Mouse (Mus musculus): ENCODE measurements around the gene Tst. TPM values are rescaled to one million over a fixed set of nuclear protein-coding genes. Genes with fewer than 3 reads are reported as not detected.

The Tst gene
- polyA plus RNA-seq (2014; fragmentation: Nextera tagmentation; extraction: Ambion mirVana): 10.4 and 11.9 TPM in 2 replicates

DNA sequence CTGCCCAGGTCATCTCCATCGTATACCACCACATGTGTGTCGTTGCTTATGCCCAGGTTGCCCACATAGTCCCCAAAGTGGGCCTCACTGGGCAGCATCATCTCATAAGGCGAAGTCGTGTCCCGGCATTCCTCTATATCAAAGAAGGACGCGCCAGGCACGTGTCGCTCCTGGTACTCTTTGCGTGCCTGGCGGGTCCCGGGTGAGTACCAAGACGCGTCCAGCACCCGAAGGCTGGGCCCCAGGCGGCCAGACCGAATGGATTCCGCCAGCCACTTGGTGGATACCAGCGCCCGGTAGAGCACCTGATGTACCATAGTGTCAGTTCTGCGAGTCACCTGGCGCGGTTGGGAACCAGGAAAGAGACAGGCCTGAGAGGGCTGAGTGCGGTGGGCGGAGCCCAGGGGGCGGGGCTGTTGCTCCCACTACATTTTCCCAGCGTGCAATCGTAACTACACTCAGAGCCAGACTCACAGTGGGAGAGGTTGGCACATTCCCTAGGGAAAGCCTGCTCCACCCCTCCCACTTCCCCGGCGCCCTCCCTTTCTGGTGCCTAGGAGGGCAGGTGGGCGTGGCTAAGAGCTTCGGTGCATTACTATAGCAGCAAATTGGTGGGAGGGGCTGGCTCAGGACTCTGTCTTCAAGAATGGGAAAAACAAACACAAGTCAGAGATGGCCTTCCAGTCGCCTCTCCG lies at the start of gene Tst:
Gene Tst, minus strand, starts transcription at position 391 of the 695 bp plus-strand sequence.
- peaks cover 13% of the 10 kb centered on the region for H3K4me1 ChIP-seq (replicated peaks; ENCODE audit: control insufficient read depth, insufficient read depth, low read length)
- peak within 1 kb of the TSS; percentile 60 for H3K4me3 ChIP-seq (ENCODE audit: low read depth, low read length)
- H3K9me3 ChIP-seq (ENCODE audit: control insufficient read depth, low read length): no peaks in the 10 kb centered on the region
- peak; percentile 80 for ATAC-seq (replicated peaks; ENCODE audit: low FRiP score)
- no peaks in the 10 kb centered on the region for H3K36me3 ChIP-seq (ENCODE audit: control insufficient read depth, insufficient read depth, low read length)
- 2% methylated on average over 34 of the region's 34 CpGs for WGBS
- H3K9ac ChIP-seq (ENCODE audit: low read length): peak within 1 kb of the TSS; percentile 80
- H3K4me2 ChIP-seq (ENCODE audit: low read depth, low read length, severe bottlenecking): peak within 1 kb of the TSS; percentile 89
- peak within 1 kb of the TSS; percentile 93 for H3K27ac ChIP-seq (ENCODE audit: low read depth, low read length)
- peak; percentile 89 for DNase-seq (ENCODE audit: low spot score)
- H3K27me3 ChIP-seq (ENCODE audit: control insufficient read depth, insufficient read depth, low read length): peaks cover 14% of the 10 kb centered on the region

DNA sequence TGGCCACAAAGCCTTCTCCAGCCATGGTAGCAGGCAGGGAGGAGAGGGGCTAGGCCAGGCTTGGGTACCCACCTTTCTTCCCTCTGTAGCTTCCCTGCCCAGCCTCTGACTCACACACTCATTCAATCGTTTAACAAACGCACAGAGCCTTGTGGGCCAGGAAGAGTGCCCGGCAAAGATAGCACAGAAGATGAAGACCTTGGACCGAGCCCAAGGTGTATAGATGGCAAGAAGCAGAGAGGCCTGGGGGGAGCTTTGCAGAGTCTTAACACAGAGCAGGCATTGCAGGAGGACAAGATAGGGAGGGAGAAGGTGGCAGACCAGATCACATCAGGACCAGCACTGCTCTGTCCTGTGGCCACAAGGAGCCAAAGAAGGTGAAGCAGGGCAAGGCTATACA lies 49.5 kb upstream of the Tst start:
- WGBS: 79% methylated on average over 4 of the region's 4 CpGs

DNA sequence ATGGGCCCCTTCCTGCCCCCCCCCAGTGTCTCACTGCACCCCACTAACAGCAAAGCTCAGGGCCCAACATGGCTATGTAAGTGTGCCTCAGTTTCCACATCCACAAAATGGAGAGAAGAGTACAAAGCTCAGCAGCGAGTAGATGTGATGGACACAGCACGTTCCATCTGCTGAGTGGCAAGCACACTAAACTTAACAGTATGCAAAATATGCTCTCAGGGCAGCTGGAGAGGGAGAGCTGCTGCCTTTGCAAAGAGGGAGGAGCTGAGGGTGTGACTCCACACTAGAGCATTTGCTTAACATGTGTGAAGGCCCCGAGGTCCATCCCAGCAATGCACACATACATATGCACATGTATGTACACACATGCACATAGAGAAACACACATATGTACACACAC lies 47.2 kb upstream of the Tst start:
- Histone ChIP-seq H3K27ac (ENCODE audit: low read depth, low read length) (no peak overlapping the region), H3K9me3 (ENCODE audit: control insufficient read depth, low read length) (no peaks in the 10 kb centered on the region), H3K36me3 (ENCODE audit: control insufficient read depth, insufficient read depth, low read length) (no peaks in the 10 kb centered on the region), H3K4me2 (ENCODE audit: low read depth, low read length, severe bottlenecking) (no peak overlapping the region), H3K27me3 (ENCODE audit: control insufficient read depth, insufficient read depth, low read length) (no peaks in the 10 kb centered on the region), H3K4me1 (replicated peaks; ENCODE audit: control insufficient read depth, insufficient read depth, low read length) (peaks cover 6% of the 10 kb centered on the region; the same call in 1 of the 2 replicates), H3K4me3 (ENCODE audit: low read depth, low read length) (no peak overlapping the region), H3K9ac (ENCODE audit: low read length) (no peak overlapping the region)
- DNase-seq (ENCODE audit: low spot score) (no peak), ATAC-seq (replicated peaks; ENCODE audit: low FRiP score) (no peak)
- WGBS: 85% methylated on average over 3 of the region's 3 CpGs

More for the DNA sequence above, 49.5 kb upstream of the Tst start:
- Histone ChIP-seq H3K27ac (ENCODE audit: low read depth, low read length) (no peak overlapping the region), H3K4me2 (ENCODE audit: low read depth, low read length, severe bottlenecking) (no peak overlapping the region), H3K9ac (ENCODE audit: low read length) (no peak overlapping the region), H3K9me3 (ENCODE audit: control insufficient read depth, low read length) (no peaks in the 10 kb centered on the region), H3K27me3 (ENCODE audit: control insufficient read depth, insufficient read depth, low read length) (no peaks in the 10 kb centered on the region), H3K36me3 (ENCODE audit: control insufficient read depth, insufficient read depth, low read length) (no peaks in the 10 kb centered on the region), H3K4me3 (ENCODE audit: low read depth, low read length) (no peak overlapping the region), H3K4me1 (replicated peaks; ENCODE audit: control insufficient read depth, insufficient read depth, low read length) (peaks cover 2% of the 10 kb centered on the region; the same call in 1 of the 2 replicates)
- DNase-seq (ENCODE audit: low spot score): no peak
- ATAC-seq (replicated peaks; ENCODE audit: low FRiP score): no peak

DNA sequence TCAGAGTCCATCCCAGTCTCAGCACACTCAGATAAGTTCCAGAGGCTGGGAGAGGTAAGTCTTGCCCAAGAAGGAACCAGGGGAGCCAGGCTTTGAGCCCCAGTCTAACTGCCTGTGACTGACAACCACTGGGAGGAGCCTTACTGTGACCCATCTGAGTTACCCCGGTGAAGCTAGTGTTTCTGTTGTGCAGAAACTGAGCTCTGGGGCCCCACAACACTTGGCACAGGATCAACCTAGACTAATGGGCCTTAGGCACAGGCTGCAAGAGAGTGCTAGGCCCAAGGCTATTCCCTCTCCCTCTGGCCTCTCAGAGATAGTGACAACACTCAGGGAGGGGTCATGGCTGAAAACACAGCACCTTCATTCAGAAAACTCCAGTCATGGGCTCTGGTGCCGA lies 45.5 kb upstream of the Tst start:
- no peaks in the 10 kb centered on the region for H3K36me3 ChIP-seq (ENCODE audit: control insufficient read depth, insufficient read depth, low read length)
- peaks cover 6% of the 10 kb centered on the region; the same call in 1 of the 2 replicates for H3K4me1 ChIP-seq (replicated peaks; ENCODE audit: control insufficient read depth, insufficient read depth, low read length)
- no peak overlapping the region for H3K27ac ChIP-seq (ENCODE audit: low read depth, low read length)
- no peak overlapping the region for H3K4me3 ChIP-seq (ENCODE audit: low read depth, low read length)
- no peak overlapping the region for H3K4me2 ChIP-seq (ENCODE audit: low read depth, low read length, severe bottlenecking)
- DNase-seq (ENCODE audit: low spot score) (no peak), ATAC-seq (replicated peaks; ENCODE audit: low FRiP score) (no peak)
- H3K9me3 ChIP-seq (ENCODE audit: control insufficient read depth, low read length): no peaks in the 10 kb centered on the region
- 85% methylated on average over 2 of the region's 2 CpGs for WGBS
- no peak overlapping the region for H3K9ac ChIP-seq (ENCODE audit: low read length)
- no peaks in the 10 kb centered on the region for H3K27me3 ChIP-seq (ENCODE audit: control insufficient read depth, insufficient read depth, low read length)

DNA sequence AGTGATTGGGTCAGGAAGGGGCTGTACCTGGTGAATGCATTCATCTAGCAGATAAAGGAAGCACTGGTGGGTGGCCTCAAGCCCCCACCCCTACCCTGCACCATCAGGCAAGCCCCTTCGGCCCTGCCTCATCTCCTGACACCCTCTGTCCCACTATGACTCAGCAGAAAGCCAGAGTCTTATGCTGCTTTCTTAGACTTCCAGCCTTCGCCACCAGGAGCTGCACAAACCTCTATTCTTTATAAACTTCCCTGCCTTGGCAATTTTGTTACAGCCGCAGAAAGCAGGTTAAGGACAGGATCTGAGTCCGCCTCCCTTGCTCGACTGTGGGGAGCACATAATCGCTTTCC lies 44.7 kb upstream of the Tst start:
- H3K27ac ChIP-seq (ENCODE audit: low read depth, low read length): no peak overlapping the region

DNA sequence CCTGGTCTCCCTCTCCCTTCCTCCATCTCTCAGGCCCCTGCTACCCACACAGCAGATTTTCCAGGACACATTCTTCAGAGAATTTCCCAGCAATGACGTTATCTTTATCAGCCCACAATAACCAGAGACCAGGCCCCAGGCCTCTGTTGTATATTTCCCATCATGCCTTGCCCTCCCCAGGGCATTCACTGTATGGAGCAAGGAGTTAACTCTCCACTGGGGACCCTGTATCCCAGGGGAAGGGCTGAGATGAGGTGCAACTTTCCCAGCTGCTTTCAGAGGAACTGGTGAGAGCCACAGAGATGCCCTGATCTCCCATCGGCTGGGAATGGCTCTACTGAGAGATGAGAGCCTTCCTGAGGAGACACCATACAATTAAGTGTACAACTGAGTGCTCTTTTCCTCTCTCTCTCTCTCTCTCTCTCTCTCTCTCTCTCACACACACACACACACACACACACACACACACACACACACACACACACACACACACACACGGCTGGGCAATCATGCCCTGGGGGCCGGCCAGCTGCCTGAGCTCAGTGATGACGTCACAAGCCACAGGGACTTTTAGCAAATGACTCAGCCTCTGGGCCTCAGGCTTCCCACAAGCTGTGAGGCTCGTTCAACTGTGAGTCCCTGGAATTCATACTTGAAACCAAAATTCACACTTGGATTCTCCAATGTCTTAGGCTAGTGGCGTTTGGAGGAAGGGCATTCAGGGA lies 44.1 kb upstream of the Tst start:
- no peak overlapping the region for H3K9ac ChIP-seq (ENCODE audit: low read length)
- ATAC-seq (replicated peaks; ENCODE audit: low FRiP score): no peak
- WGBS: 51% methylated on average over 7 of the region's 7 CpGs

More for the DNA sequence above, 44.7 kb upstream of the Tst start:
- ATAC-seq (replicated peaks; ENCODE audit: low FRiP score) (no peak), DNase-seq (ENCODE audit: low spot score) (no peak)
- WGBS: 88% methylated on average over 6 of the region's 6 CpGs
- H3K4me2 ChIP-seq (ENCODE audit: low read depth, low read length, severe bottlenecking): no peak overlapping the region
- no peak overlapping the region for H3K4me3 ChIP-seq (ENCODE audit: low read depth, low read length)
- H3K9me3 ChIP-seq (ENCODE audit: control insufficient read depth, low read length): no peaks in the 10 kb centered on the region
- H3K27me3 ChIP-seq (ENCODE audit: control insufficient read depth, insufficient read depth, low read length): no peaks in the 10 kb centered on the region
- H3K9ac ChIP-seq (ENCODE audit: low read length): no peak overlapping the region
- H3K4me1 ChIP-seq (replicated peaks; ENCODE audit: control insufficient read depth, insufficient read depth, low read length): peaks cover 6% of the 10 kb centered on the region; the same call in 1 of the 2 replicates
- H3K36me3 ChIP-seq (ENCODE audit: control insufficient read depth, insufficient read depth, low read length): no peaks in the 10 kb centered on the region

DNA sequence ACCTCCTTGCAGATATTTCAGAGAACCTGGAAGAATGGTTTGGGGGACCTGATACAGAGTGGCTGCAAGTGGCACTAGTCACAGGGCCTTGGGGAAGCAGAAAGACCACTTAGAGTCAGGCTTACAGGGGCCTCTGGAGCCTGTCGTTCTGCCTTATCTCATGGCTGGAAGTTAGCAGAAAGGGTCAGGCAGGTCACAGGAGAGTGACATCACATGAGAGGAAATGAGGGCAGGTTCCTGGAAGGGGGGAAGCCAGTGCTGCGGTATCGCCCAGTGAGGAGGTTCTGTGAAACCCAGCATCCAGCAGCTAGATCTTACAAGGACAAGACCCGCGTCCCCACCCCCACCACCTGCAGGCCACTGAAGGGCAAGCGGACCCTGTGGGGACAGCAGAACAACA lies 43.4 kb upstream of the Tst start:
- Histone ChIP-seq H3K9me3 (ENCODE audit: control insufficient read depth, low read length) (no peaks in the 10 kb centered on the region), H3K4me1 (replicated peaks; ENCODE audit: control insufficient read depth, insufficient read depth, low read length) (peaks cover 6% of the 10 kb centered on the region; the same call in 1 of the 2 replicates), H3K27me3 (ENCODE audit: control insufficient read depth, insufficient read depth, low read length) (no peaks in the 10 kb centered on the region), H3K4me3 (ENCODE audit: low read depth, low read length) (no peak overlapping the region), H3K27ac (ENCODE audit: low read depth, low read length) (no peak overlapping the region), H3K4me2 (ENCODE audit: low read depth, low read length, severe bottlenecking) (no peak overlapping the region), H3K9ac (ENCODE audit: low read length) (no peak overlapping the region), H3K36me3 (ENCODE audit: control insufficient read depth, insufficient read depth, low read length) (no peaks in the 10 kb centered on the region)
- DNase-seq (ENCODE audit: low spot score) (no peak), ATAC-seq (replicated peaks; ENCODE audit: low FRiP score) (no peak)
- 81% methylated on average over 6 of the region's 6 CpGs for WGBS

More for the DNA sequence above, 44.1 kb upstream of the Tst start:
- no peak overlapping the region for H3K4me2 ChIP-seq (ENCODE audit: low read depth, low read length, severe bottlenecking)
- DNase-seq (ENCODE audit: low spot score): peak; percentile 70
- H3K4me1 ChIP-seq (replicated peaks; ENCODE audit: control insufficient read depth, insufficient read depth, low read length): peaks cover 6% of the 10 kb centered on the region; the same call in 1 of the 2 replicates
- no peaks in the 10 kb centered on the region for H3K9me3 ChIP-seq (ENCODE audit: control insufficient read depth, low read length)
- H3K27ac ChIP-seq (ENCODE audit: low read depth, low read length): no peak overlapping the region
- H3K27me3 ChIP-seq (ENCODE audit: control insufficient read depth, insufficient read depth, low read length): no peaks in the 10 kb centered on the region
- no peaks in the 10 kb centered on the region for H3K36me3 ChIP-seq (ENCODE audit: control insufficient read depth, insufficient read depth, low read length)
- no peak overlapping the region for H3K4me3 ChIP-seq (ENCODE audit: low read depth, low read length)

DNA sequence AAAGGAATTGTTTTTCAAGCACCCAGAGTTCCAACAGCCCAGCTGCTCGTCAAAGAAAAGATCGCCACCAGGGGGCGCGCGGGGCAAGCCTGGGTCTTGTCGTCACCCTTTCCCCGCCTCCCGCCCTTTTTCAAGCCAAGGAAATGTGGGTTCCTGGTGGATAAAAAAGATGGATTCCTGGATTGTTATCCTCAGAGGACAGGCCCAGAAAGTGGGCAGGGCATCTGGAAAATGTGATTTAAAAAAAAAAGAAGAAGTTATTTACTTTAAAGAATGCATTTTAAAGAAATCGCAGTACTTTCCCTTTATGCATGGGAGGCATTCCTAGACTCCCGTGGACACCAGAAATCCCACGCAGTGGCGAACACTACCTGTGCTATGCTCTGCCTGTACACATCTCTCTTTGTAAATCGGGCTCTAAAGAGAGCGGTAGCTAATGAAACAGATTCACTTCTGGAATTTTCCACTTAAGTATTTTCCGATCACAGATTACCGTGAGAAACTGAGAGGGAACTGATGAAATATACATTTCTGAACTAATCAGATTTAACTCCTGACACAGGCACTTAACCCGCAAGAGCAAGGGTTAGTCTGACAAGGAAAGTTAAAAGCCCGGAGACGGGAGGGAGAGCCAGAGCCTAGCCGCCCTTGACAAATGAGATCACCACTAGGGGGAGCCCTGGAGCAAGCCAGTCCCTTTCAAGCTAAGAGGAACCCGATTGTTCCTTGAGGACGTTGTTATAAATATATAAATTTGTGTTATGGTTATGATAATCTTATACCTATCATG lies 42.2 kb upstream of the Tst start:
- H3K27me3 ChIP-seq (ENCODE audit: control insufficient read depth, insufficient read depth, low read length): no peaks in the 10 kb centered on the region
- H3K4me3 ChIP-seq (ENCODE audit: low read depth, low read length): peak overlapping the region; percentile 24; the same call in 1 of the 2 replicates
- no peaks in the 10 kb centered on the region for H3K36me3 ChIP-seq (ENCODE audit: control insufficient read depth, insufficient read depth, low read length)
- DNase-seq (ENCODE audit: low spot score) (peak; percentile 98), ATAC-seq (replicated peaks; ENCODE audit: low FRiP score) (no peak; the same call in 1 of the 2 replicates)
- WGBS: 2% methylated on average over 22 of the region's 22 CpGs
- H3K9ac ChIP-seq (ENCODE audit: low read length): peak overlapping the region; percentile 46; the same call in 1 of the 2 replicates
- peak overlapping the region; percentile 39; the same call in 1 of the 2 replicates for H3K27ac ChIP-seq (ENCODE audit: low read depth, low read length)
- H3K4me2 ChIP-seq (ENCODE audit: low read depth, low read length, severe bottlenecking): peak overlapping the region; percentile 62
- peaks cover 6% of the 10 kb centered on the region; the same call in 1 of the 2 replicates for H3K4me1 ChIP-seq (replicated peaks; ENCODE audit: control insufficient read depth, insufficient read depth, low read length)
- no peaks in the 10 kb centered on the region for H3K9me3 ChIP-seq (ENCODE audit: control insufficient read depth, low read length)

Data from forebrain, embryonic 11.5 days (tissue).